Mouse (Mus musculus) CH12.LX (cell line): ENCODE data around the gene Cops4. TPM values are rescaled to one million over a fixed set of nuclear protein-coding genes. Genes with fewer than 3 reads are reported as not detected.

ENCODE experiments used
- DNase-seq: peaks from one replicate; pipeline ENCODE4 v3.0.0-alpha.2; 2013; ENCODE audit errors: extremely low read depth
- H3K27ac ChIP-seq: 2 replicates; pipeline ENCODE4 v1.5.1; 2012; ENCODE audit warnings: low read depth, mild to moderate bottlenecking, control low read depth, moderate library complexity; ENCODE audit not compliant: insufficient read depth
- H3K27me3 ChIP-seq: replicated peaks from 2 replicates; pipeline ENCODE3; 2012; ENCODE audit warnings: inconsistent platforms
- H3K36me3 ChIP-seq, 2 experiments: replicated peaks in 1 of 2; 2 replicates each; pipeline versions ENCODE3 to v1.6.1; 2012; ENCODE audit warnings: inconsistent platforms in 1 of 2, low read length in 1 of 2, mild to moderate bottlenecking in 1 of 2, mixed read lengths in 1 of 2, moderate library complexity in 1 of 2; ENCODE audit not compliant: control insufficient read depth in 1 of 2, insufficient read depth in 1 of 2
- H3K4me1 ChIP-seq, 2 experiments: 2 replicates each; pipeline ENCODE4 v1.6.1; 2012; ENCODE audit warnings: inconsistent platforms in 1 of 2, moderate library complexity in 1 of 2; ENCODE audit not compliant: insufficient read depth in 2 of 2, control insufficient read depth in 1 of 2
- H3K4me2 ChIP-seq: 2 replicates; pipeline ENCODE4 v1.6.1; 2012; ENCODE audit warnings: low read depth, mild to moderate bottlenecking, control low read depth; ENCODE audit not compliant: poor library complexity, insufficient read depth, severe bottlenecking
- H3K4me3 ChIP-seq, 3 experiments: fragments of 150-350 bp in 1 of 3; sonication (generic) in 1 of 3; replicated peaks in 1 of 3; 2 replicates each; pipeline versions ENCODE3 to v1.5.1; 2011 to 2012; ENCODE audit warnings: low read depth in 2 of 3, low read length in 2 of 3, mild to moderate bottlenecking in 2 of 3, moderate library complexity in 2 of 3, control low read depth in 1 of 3, improper control_type of control experiment in 1 of 3, inconsistent platforms in 1 of 3, mixed read lengths in 1 of 3; ENCODE audit not compliant: poor library complexity in 1 of 3
- H3K79me2 ChIP-seq: replicated peaks from 2 replicates; pipeline ENCODE4 v1.6.1; 2012; ENCODE audit warnings: mild to moderate bottlenecking, moderate library complexity; ENCODE audit not compliant: control insufficient read depth, poor library complexity, insufficient read depth, severe bottlenecking; ENCODE audit errors: extremely low read depth
- H3K9ac ChIP-seq: 2 replicates; pipeline ENCODE4 v1.6.1; 2012; ENCODE audit warnings: low read depth, mild to moderate bottlenecking, control low read depth, moderate library complexity; ENCODE audit not compliant: insufficient read depth
- H3K9me3 ChIP-seq: replicated peaks from 2 replicates; pipeline ENCODE3; 2012; ENCODE audit warnings: low read length, inconsistent platforms, mixed read lengths
- BHLHE40 ChIP-seq: IDR thresholded peaks from 2 replicates; pipeline ENCODE4 v1.6.1; 2011; ENCODE audit warnings: mild to moderate bottlenecking, low read depth, low read length, improper control_type of control experiment
- CHD1 ChIP-seq: IDR thresholded peaks from 2 replicates; pipeline ENCODE4 v1.6.1; 2012; ENCODE audit warnings: low read depth, low read length, improper control_type of control experiment, inconsistent platforms
- CHD2 ChIP-seq: IDR thresholded peaks from 2 replicates; pipeline ENCODE4 v1.6.1; 2011; ENCODE audit warnings: low read length, improper control_type of control experiment
- E2F4 ChIP-seq: IDR thresholded peaks from 2 replicates; pipeline ENCODE4 v1.6.1; 2011; ENCODE audit warnings: low read depth, low read length, improper control_type of control experiment; ENCODE audit not compliant: insufficient replicate concordance
- ELF1 ChIP-seq: IDR thresholded peaks from 2 replicates; pipeline ENCODE4 v1.6.1; 2014; ENCODE audit warnings: low read depth, mild to moderate bottlenecking, inconsistent platforms, low read length, improper control_type of control experiment
- EP300 ChIP-seq: IDR thresholded peaks from 2 replicates; pipeline ENCODE4 v1.6.1; 2011; ENCODE audit warnings: low read length, improper control_type of control experiment
- GABPA ChIP-seq: IDR thresholded peaks from 2 replicates; pipeline ENCODE4 v1.6.1; 2012; ENCODE audit warnings: low read depth, low read length, improper control_type of control experiment, inconsistent platforms; ENCODE audit not compliant: insufficient replicate concordance
- HCFC1 ChIP-seq: IDR thresholded peaks from 2 replicates; pipeline ENCODE4 v1.6.1; 2012; ENCODE audit warnings: low read depth, mild to moderate bottlenecking, inconsistent platforms, low read length, improper control_type of control experiment
- JUN ChIP-seq: IDR thresholded peaks from 2 replicates; pipeline ENCODE4 v1.6.1; 2011; ENCODE audit warnings: low read depth, mild to moderate bottlenecking, low read length, improper control_type of control experiment, moderate library complexity; ENCODE audit not compliant: insufficient read depth
- KAT2A ChIP-seq: IDR thresholded peaks from 2 replicates; pipeline ENCODE4 v1.6.1; 2012; ENCODE audit warnings: low read length, improper control_type of control experiment, inconsistent platforms; ENCODE audit not compliant: insufficient replicate concordance
- MAFK ChIP-seq: IDR thresholded peaks from 2 replicates; pipeline ENCODE4 v1.6.1; 2011; ENCODE audit warnings: low read length, improper control_type of control experiment; ENCODE audit not compliant: insufficient replicate concordance
- MAX ChIP-seq: IDR thresholded peaks from 2 replicates; pipeline ENCODE4 v1.6.1; 2011; ENCODE audit warnings: low read length, improper control_type of control experiment
- MAZ ChIP-seq: IDR thresholded peaks from 2 replicates; pipeline ENCODE4 v1.6.1; 2012; ENCODE audit warnings: low read depth, mild to moderate bottlenecking, inconsistent platforms, low read length, improper control_type of control experiment, moderate library complexity
- MEF2A ChIP-seq: IDR thresholded peaks from 2 replicates; pipeline ENCODE4 v1.6.1; 2014; ENCODE audit warnings: low read depth, mild to moderate bottlenecking, inconsistent platforms, low read length, improper control_type of control experiment, borderline replicate concordance
- MXI1 ChIP-seq: IDR thresholded peaks from 2 replicates; pipeline ENCODE4 v1.6.1; 2011; ENCODE audit warnings: mild to moderate bottlenecking, low read depth, low read length, improper control_type of control experiment
- MYC ChIP-seq: IDR thresholded peaks from 2 replicates; pipeline ENCODE4 v1.6.1; 2011; ENCODE audit warnings: low read depth, mild to moderate bottlenecking, improper control_type of control experiment, low read length
- NELFE ChIP-seq: IDR thresholded peaks from 2 replicates; pipeline ENCODE4 v1.6.1; 2011; ENCODE audit warnings: low read depth, low read length, improper control_type of control experiment
- POLR2A ChIP-seq: IDR thresholded peaks from 2 replicates; pipeline ENCODE4 v1.6.1; 2011; ENCODE audit warnings: low read depth, mild to moderate bottlenecking, improper control_type of control experiment, low read length
- POLR2AphosphoS2 ChIP-seq: IDR thresholded peaks from 2 replicates; pipeline ENCODE4 v1.6.1; 2011; ENCODE audit warnings: low read depth, low read length, improper control_type of control experiment
- RAD21 ChIP-seq: IDR thresholded peaks from 2 replicates; pipeline ENCODE4 v1.6.1; 2011; ENCODE audit warnings: low read depth, mild to moderate bottlenecking, low read length, improper control_type of control experiment, moderate library complexity
- RCOR1 ChIP-seq: conservative IDR thresholded peaks from 2 replicates; pipeline ENCODE4 v1.6.1; 2012; ENCODE audit warnings: low read depth, mild to moderate bottlenecking, inconsistent platforms, low read length, improper control_type of control experiment
- SIN3A ChIP-seq: IDR thresholded peaks from 2 replicates; pipeline ENCODE4 v1.6.1; 2012; ENCODE audit warnings: low read length, improper control_type of control experiment, inconsistent platforms
- SMC3 ChIP-seq: IDR thresholded peaks from 2 replicates; pipeline ENCODE4 v1.6.1; 2011; ENCODE audit warnings: low read depth, low read length, improper control_type of control experiment
- TBP ChIP-seq: conservative IDR thresholded peaks from 2 replicates; pipeline ENCODE4 v1.6.1; 2011; ENCODE audit warnings: low read depth, low read length, improper control_type of control experiment
- TCF12 ChIP-seq: IDR thresholded peaks from 2 replicates; pipeline ENCODE4 v1.6.1; 2014; ENCODE audit warnings: low read depth, mild to moderate bottlenecking, inconsistent platforms, low read length, improper control_type of control experiment
- UBTF ChIP-seq: IDR thresholded peaks from 2 replicates; pipeline ENCODE4 v1.6.1; 2012; ENCODE audit warnings: low read depth, mild to moderate bottlenecking, inconsistent platforms, low read length, improper control_type of control experiment, moderate library complexity
- USF1 ChIP-seq: IDR thresholded peaks from 2 replicates; pipeline ENCODE4 v1.6.1; 2014; ENCODE audit warnings: low read depth, mild to moderate bottlenecking, inconsistent platforms, low read length, improper control_type of control experiment
- USF2 ChIP-seq: conservative IDR thresholded peaks from 2 replicates; pipeline ENCODE4 v1.6.1; 2011; ENCODE audit warnings: low read depth, low read length, improper control_type of control experiment
- ZC3H11A ChIP-seq: IDR thresholded peaks from 2 replicates; pipeline ENCODE4 v1.6.1; 2012; ENCODE audit warnings: low read depth, mild to moderate bottlenecking, inconsistent platforms, low read length, improper control_type of control experiment
- ZKSCAN1 ChIP-seq: IDR thresholded peaks from 2 replicates; pipeline ENCODE4 v1.6.1; 2012; ENCODE audit warnings: low read depth, inconsistent platforms, low read length, improper control_type of control experiment, borderline replicate concordance
- ZMIZ1 ChIP-seq: IDR thresholded peaks from 2 replicates; pipeline ENCODE4 v1.6.1; 2012; ENCODE audit warnings: low read depth, mild to moderate bottlenecking, inconsistent platforms, low read length, improper control_type of control experiment
- ZNF384 ChIP-seq: IDR thresholded peaks from 2 replicates; pipeline ENCODE4 v1.6.1; 2012; ENCODE audit warnings: low read depth, low read length, improper control_type of control experiment, inconsistent platforms
- dilution Hi-C: fragments of 300-500 bp; cut with MboI; formaldehyde crosslinking; loops from 2 replicates; pipeline ENCODE4 v1.14.3; 2020; ENCODE audit warnings: low sequenced_read_pairs; ENCODE audit not compliant: extremely low pct_unique_long_range_greater_than_20kb, extremely low pct_ligation_motif_present
- in situ Hi-C: fragments of 300-500 bp; cut with MboI; formaldehyde crosslinking; loops from 3 replicates; pipeline ENCODE4 v1.14.3; 2019; ENCODE audit warnings: low sequenced_read_pairs, low pct_ligation_motif_present, low pct_unique_long_range_greater_than_20kb, mixed read lengths
- polyA plus RNA-seq: library from polyadenylated mRNA; unstranded; fragments of >175 nt; gene quantifications from 2 replicates; pipeline ENCODE4 v1.2.1, GENCODE M21; 2012; ENCODE audit warnings: low read depth; ENCODE audit not compliant: insufficient read length
- total RNA-seq, 2 experiments: library from RNA; depleted of rRNA; stranded (reverse); fragments of 300-350 nt in 1 of 2; fragments of >200 nt in 1 of 2; gene quantifications; 2 replicates each; pipeline ENCODE4 v1.2.3; 2012 to 2014

Gene Cops4
- total and polyA plus RNA-seq, 3 experiments, result 122 to 264 (median 133) TPM

- peaks cover 65% of the 10 kb centered on the region for H3K79me2 ChIP-seq
- peaks cover 24 to 54% of the 10 kb centered on the region in 2 experiments for H3K36me3 ChIP-seq
- H3K4me2 ChIP-seq, result peak overlapping the region; percentile 95
- H3K27me3 ChIP-seq, result no peaks in the 10 kb centered on the region
- no peak for DNase-seq
- H3K4me1 ChIP-seq, result peaks cover 2 to 61% of the 10 kb centered on the region in 2 experiments; a peak in 2 of 4 replicates
- dilution Hi-C loops, result no loop called here
- peak overlapping the region; percentile 73 for H3K9ac ChIP-seq
- no peaks in the 10 kb centered on the region for H3K9me3 ChIP-seq
- peak overlapping the region; percentile 55 for H3K27ac ChIP-seq
- in situ Hi-C loops, result no loop called here
- TF ChIP-seq TCF12, result no peak
- no peak for TF ChIP-seq KAT2A
- no peak for TF ChIP-seq MAX
- no peak for TF ChIP-seq USF2
- TF ChIP-seq ZNF384, result no peak
- TF ChIP-seq SMC3, result no peak
- no peak for TF ChIP-seq POLR2A
- TF ChIP-seq RCOR1, result no peak
- no peak for TF ChIP-seq ZKSCAN1
- no peak for TF ChIP-seq BHLHE40
- TF ChIP-seq MYC, result no peak
- no peak for TF ChIP-seq NELFE
- TF ChIP-seq USF1, result no peak
- no peak for TF ChIP-seq RAD21
- TF ChIP-seq, all 38 proteins: peak for 0
- H3K4me3 ChIP-seq, result no peak overlapping the region
These were observed 7.5 kb downstream of the Cops4 start for GRCm38 (mm10) chr5:100525620-100526019.

DNA sequence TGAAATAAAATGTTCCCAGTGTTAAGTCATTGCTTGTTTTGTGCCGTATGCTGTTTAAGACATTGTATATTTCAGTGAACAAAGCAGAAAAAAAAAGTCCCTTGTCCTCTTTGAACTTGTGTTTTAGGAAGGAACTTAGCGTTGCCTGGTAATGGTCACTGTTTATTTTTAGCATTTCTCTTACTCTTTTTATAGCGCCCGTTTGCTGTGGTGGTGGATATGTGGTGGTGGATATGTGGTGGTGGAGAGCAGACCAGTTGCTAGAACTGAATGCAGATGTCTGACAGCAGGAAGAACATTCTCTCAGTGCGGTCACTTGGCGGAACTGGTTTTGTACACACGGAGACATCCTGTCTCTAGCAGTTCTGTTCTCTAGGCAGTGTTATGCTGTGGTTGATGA is 8.1 kb downstream of the Cops4 start:
- peaks cover 60% of the 10 kb centered on the region for H3K79me2 ChIP-seq
- H3K27ac ChIP-seq, result peak overlapping the region; percentile 74
- peak overlapping the region in 1 of 3 experiments; percentile 9 for H3K4me3 ChIP-seq
- peak overlapping the region; percentile 95 for H3K4me2 ChIP-seq
- H3K27me3 ChIP-seq, result no peaks in the 10 kb centered on the region
- dilution Hi-C loops (no loop called here), in situ Hi-C loops (no loop called here)
- H3K9ac ChIP-seq, result peak overlapping the region; percentile 73
- peaks cover 2 to 58% of the 10 kb centered on the region in 2 experiments; a peak in 2 of 4 replicates for H3K4me1 ChIP-seq
- DNase-seq, result peak; percentile 91
- H3K9me3 ChIP-seq, result no peaks in the 10 kb centered on the region
- peaks cover 30 to 60% of the 10 kb centered on the region in 2 experiments for H3K36me3 ChIP-seq
- 0 out of 2 replicates have a peak, but pooled peaks have one; percentile 71 for TF ChIP-seq CHD1
- TF ChIP-seq JUN, result no peak
- TF ChIP-seq POLR2A, result 0 out of 2 replicates have a peak, but pooled peaks have one; percentile 29
- TF ChIP-seq SIN3A, result peak; percentile 50; the same call in 1 of the 2 replicates
- TF ChIP-seq POLR2AphosphoS2, result no peak
- TF ChIP-seq CHD2, result no peak
- TF ChIP-seq ZC3H11A, result no peak
- TF ChIP-seq EP300, result peak; percentile 72
- TF ChIP-seq E2F4, result no peak
- TF ChIP-seq TBP, result peak; percentile 88
- no peak for TF ChIP-seq MAFK
- TF ChIP-seq MXI1, result no peak; the same call in 1 of the 2 replicates
- peak; percentile 69 for TF ChIP-seq BHLHE40
- TF ChIP-seq MAZ, result 0 out of 2 replicates have a peak, but pooled peaks have one; percentile 40
- no peak for TF ChIP-seq USF2
- no peak for TF ChIP-seq GABPA
- TF ChIP-seq HCFC1, result peak; percentile 66
- peak; percentile 51; the same call in 1 of the 2 replicates for TF ChIP-seq TCF12
- TF ChIP-seq RAD21, result no peak
- TF ChIP-seq MYC, result peak; percentile 68; the same call in 1 of the 2 replicates
- TF ChIP-seq ELF1, result peak; percentile 62; the same call in 1 of the 2 replicates
- TF ChIP-seq MEF2A, result peak; percentile 97
- 0 out of 2 replicates have a peak, but pooled peaks have one; percentile 42 for TF ChIP-seq UBTF
- TF ChIP-seq ZMIZ1, result no peak
- no peak for TF ChIP-seq RCOR1
